Mouse (Mus musculus): ENCODE measurements around the gene Tgm6.
A peak's percentile ranks its signal among the peaks of the same experiment; 100 is the strongest.

The Tgm6 gene

DNA sequence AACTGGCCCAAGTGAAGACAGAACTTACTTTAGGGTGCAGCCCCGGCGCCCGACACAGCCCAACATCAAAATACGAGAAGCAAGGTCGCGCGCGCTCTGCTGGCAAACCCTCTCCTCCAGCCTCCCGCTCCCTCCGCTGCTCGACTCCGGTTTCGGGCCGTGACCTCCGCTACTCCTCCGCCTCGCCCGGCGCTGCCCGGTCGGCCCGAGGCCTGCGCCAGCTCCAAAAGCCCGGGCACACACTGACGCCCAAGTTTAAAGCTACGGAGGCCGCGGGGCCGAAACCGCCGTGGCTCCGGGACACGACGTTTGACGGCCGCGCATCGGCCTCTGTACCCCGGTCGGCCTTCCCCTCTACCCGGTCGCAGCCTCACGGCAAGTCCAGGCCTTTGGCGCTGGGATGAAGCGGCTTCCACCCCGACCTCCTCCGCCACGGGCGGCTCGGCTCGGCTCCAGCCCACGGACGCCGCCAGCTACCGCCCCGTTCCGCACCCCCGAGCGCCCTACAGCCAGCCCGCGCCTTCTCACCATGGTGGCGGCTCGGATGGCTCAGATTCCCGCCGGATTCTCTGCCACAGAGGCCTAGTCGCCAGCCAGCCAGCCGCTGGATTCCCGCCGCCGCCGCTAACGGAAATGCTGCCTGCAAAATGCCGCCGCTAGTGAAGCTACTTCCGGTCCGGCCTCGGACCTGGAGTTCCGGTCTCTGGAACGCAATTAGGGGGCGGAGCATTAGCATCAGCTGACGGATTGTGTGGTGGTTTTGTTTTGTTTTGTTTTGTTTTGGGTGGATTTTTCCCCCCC, 66.7 kb downstream of the Tgm6 start, which contains the start of gene Snrpb:
TSS of gene Snrpb (minus strand) at position 698 of the 801 bp plus-strand sequence.
- DNase-seq (ENCODE audit: low spot score) = peak; percentile 97

DNA sequence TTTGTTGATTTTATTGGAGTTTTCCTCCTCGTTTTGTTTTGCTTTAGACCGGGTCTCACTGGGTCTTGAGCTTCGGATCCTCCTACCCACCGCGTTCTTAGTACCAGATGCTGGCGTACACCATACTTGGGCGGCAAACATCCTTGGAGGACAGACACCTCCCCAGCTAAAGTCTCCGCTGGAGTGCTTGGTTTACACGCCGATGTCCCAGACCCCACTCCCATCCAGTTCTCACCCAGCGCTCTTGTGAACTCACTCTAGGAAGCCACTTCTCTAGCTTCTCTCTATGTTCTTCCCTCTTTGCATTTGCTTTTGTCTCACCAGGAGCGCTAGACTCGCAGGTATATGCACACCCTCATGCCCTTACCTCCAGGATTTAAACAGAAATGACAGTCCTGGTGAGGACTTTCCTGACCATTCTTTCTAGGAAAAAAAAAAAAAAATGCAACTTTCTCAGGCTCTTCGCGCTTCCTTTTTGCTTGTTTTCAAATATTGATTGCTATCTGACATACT, 67.3 kb downstream of the Tgm6 start:
- no peak for DNase-seq (ENCODE audit: low spot score)

DNA sequence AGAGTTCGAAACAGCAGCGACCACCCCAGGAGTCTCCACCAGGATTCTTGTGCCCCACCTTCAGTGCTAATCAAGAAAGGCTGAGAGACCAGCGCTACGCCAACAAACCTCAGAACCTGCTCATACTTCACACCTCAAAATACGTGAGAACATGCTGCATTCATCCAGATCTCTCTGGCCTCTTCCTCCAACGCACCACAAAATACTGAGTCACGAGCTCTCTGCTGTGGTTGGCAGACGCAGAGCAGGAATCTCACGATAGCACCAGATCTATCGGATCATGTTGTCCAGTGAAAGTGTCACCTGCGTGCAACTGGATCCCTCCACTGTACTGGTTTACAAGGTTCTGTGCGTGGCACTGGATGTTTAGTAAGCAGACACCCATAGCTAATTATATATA, 76.2 kb downstream of the Tgm6 start:
- no peak for DNase-seq (ENCODE audit: low spot score)

DNA sequence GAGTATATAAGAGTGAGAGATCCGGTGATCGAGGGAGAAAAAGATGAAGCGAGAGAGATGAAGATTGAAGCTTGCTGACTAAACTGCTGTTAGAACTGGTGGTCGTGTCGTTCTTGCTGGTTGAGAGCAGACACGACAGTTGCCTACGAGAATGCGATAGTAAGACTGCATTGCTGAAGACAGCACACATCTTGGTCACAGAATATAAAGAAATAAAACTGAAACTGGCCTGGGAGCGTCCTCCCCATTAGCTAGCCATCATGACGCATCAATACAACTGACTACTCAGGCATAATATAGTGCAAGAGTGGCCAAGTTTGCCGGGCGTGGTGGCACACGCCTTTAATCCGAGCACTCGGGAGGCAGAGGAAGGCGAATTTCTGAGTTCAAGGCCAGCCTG, 82.7 kb downstream of the Tgm6 start, which contains the start of gene Tmc2:
TSS of gene Tmc2 (plus strand) at position 301 of the 400 bp plus-strand sequence.
- DNase-seq (ENCODE audit: low spot score) = no peak

DNA sequence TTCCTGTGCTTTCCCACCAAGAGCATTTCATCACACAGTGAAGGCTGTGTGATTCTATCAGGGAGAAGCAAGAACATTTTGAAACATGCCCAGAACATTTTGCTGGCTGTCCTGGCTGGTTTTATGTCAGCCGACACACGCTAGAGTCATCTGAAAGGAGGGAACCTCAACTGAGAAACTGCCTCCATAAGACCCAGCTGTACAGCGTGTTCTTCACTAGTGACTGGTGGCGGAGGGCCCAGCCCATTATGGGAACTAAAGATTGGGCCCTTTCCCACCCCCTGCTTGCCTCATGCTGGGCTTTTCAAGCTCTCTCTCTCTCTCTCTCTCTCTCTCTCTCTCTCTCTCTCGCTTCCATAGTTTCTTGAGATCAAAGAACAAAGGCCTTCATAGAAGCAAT, 88.7 kb downstream of the Tgm6 start:
- DNase-seq (ENCODE audit: low spot score) = no peak
